Comparison of ENCODE assay signal across 9 mouse cellular contexts in genomic region chr9:108308141-108308540, GRCm38 (mm10). TPM values are rescaled to one million over a fixed set of nuclear protein-coding genes. Genes with fewer than 3 reads are reported as not detected.
DNase-seq lines count a peak whose midpoint lies in the region; ATAC-seq lines count a peak whose summit lies in the region.
"Had no signal": no experiment of that assay in that cellular context is flagged by ENCODE, and none has a peak within 500 bp of the region (broad histone marks: within the 10 kb centered on the region; RNA-seq: fewer than 3 reads in every experiment).

No protein-coding gene starts in this region.

- H3K27ac ChIP-seq in embryonic facial prominence, embryonic 10.5 days (replicated peaks), result no peak overlapping the region
- no peak overlapping the region for H3K27ac ChIP-seq in hindbrain, embryonic 16.5 days (ENCODE audit: low read depth, low read length)
- no peak overlapping the region for H3K27ac ChIP-seq in midbrain, embryonic 16.5 days (ENCODE audit: low read length)

- no peak overlapping the region for H3K9ac ChIP-seq in hindbrain, embryonic 16.5 days (ENCODE audit: low read depth, low read length)
- H3K9ac ChIP-seq in midbrain, embryonic 16.5 days (ENCODE audit: low read depth, low read length), result no peak overlapping the region

- H3K4me3 ChIP-seq in embryonic facial prominence, embryonic 10.5 days, result peak overlapping the region; percentile 94
- peak overlapping the region; percentile 79 for H3K4me3 ChIP-seq in hindbrain, embryonic 16.5 days (ENCODE audit: low read length)
- peak overlapping the region; percentile 27; the same call in 1 of the 2 replicates for H3K4me3 ChIP-seq in midbrain, embryonic 16.5 days (ENCODE audit: low read depth, low read length)

- intact Hi-C loops in gastrocnemius, postnatal 36 days (cut with DNase I), result no loop called here

- DNase-seq in kidney, postnatal 36 days, result peak; percentile 32 to 35
- no peak for DNase-seq in kidney, postnatal 10 days
- no peak for DNase-seq in embryonic facial prominence, embryonic 10.5 days (ENCODE audit: low spot score)
- DNase-seq in adrenal gland, postnatal 25 days, result no peak
- no peak for DNase-seq in gastrocnemius, postnatal 36 days
- DNase-seq in lung, adult 18-20 months, result no peak

- WGBS in embryonic facial prominence, embryonic 10.5 days, result 78% methylated on average over 2 of the region's 2 CpGs
- 67% methylated on average over 2 of the region's 2 CpGs for whole genome bisulfite sequencing in hindbrain, embryonic 16.5 days
- 58% methylated on average over 2 of the region's 2 CpGs for WGBS in midbrain, embryonic 16.5 days

- no peaks in the 10 kb centered on the region for H3K9me3 ChIP-seq in embryonic facial prominence, embryonic 10.5 days
- H3K9me3 ChIP-seq in hindbrain, embryonic 16.5 days (ENCODE audit: control insufficient read depth, low read length), result no peaks in the 10 kb centered on the region
- no peaks in the 10 kb centered on the region for H3K9me3 ChIP-seq in midbrain, embryonic 16.5 days (replicated peaks; ENCODE audit: control insufficient read depth, low read length, poor library complexity, severe bottlenecking)

- H3K27me3 ChIP-seq in embryonic facial prominence, embryonic 10.5 days (replicated peaks; ENCODE audit: low read depth, poor library complexity, severe bottlenecking), result no peaks in the 10 kb centered on the region
- no peaks in the 10 kb centered on the region for H3K27me3 ChIP-seq in hindbrain, embryonic 16.5 days (replicated peaks; ENCODE audit: control insufficient read depth, insufficient read depth, low read length)
- H3K27me3 ChIP-seq in midbrain, embryonic 16.5 days (ENCODE audit: control insufficient read depth, insufficient read depth, low read depth, low read length), result no peaks in the 10 kb centered on the region

- ATAC-seq in hindbrain, embryonic 16.5 days, result no peak
- no peak for ATAC-seq in midbrain, embryonic 16.5 days
- ATAC-seq: activated CD4-positive, CD25-positive, alpha-beta regulatory T cell, adult 4 months had no signal

- peaks cover 36% of the 10 kb centered on the region for H3K4me1 ChIP-seq in embryonic facial prominence, embryonic 10.5 days
- peaks cover 28% of the 10 kb centered on the region for H3K4me1 ChIP-seq in hindbrain, embryonic 16.5 days (ENCODE audit: control insufficient read depth, insufficient read depth, low read depth, low read length)
- H3K4me1 ChIP-seq in midbrain, embryonic 16.5 days (ENCODE audit: control insufficient read depth, insufficient read depth, low read length), result peaks cover 43% of the 10 kb centered on the region

- peak overlapping the region; percentile 65 for H3K4me2 ChIP-seq in hindbrain, embryonic 16.5 days (ENCODE audit: low read length)
- H3K4me2 ChIP-seq in midbrain, embryonic 16.5 days (ENCODE audit: low read length), result peak overlapping the region; percentile 62

- H3K36me3 ChIP-seq in embryonic facial prominence, embryonic 10.5 days (replicated peaks), result peaks cover 23% of the 10 kb centered on the region
- H3K36me3 ChIP-seq in hindbrain, embryonic 16.5 days (ENCODE audit: control insufficient read depth, insufficient read depth, low read length), result peaks cover 8% of the 10 kb centered on the region
- H3K36me3 ChIP-seq in midbrain, embryonic 16.5 days (ENCODE audit: control insufficient read depth, insufficient read depth, low read length), result peaks cover 6% of the 10 kb centered on the region; the same call in 1 of the 2 replicates

RNA-seq across cellular contexts. Expression of gene Tcta, which starts 2.2 kb away (rescaled TPM):
- 14.4 and 14.7 TPM in 2 replicates for polyA plus RNA-seq in embryonic facial prominence, embryonic 10.5 days (2016; fragmentation: Nextera tagmentation; extraction: Ambion mirVana)
- polyA plus RNA-seq in hindbrain, embryonic 16.5 days (2015; fragmentation: Nextera tagmentation; extraction: Ambion mirVana), result 51.6 and 57.2 TPM in 2 replicates
- polyA plus RNA-seq in midbrain, embryonic 16.5 days (2015; fragmentation: Nextera tagmentation; extraction: Ambion mirVana), result 47.9 and 49.2 TPM in 2 replicates
- total RNA-seq in adrenal gland, postnatal 25 days (2021), result 38.9 and 49.8 TPM in 2 replicates
- total RNA-seq in gastrocnemius, postnatal 36 days (2021), result 10 to 100 TPM; 24.9 to 25.1 TPM

RNA-seq across cellular contexts. Expression of gene Rhoa, which starts 2.2 kb away (rescaled TPM):
- polyA plus RNA-seq in embryonic facial prominence, embryonic 10.5 days (2016; fragmentation: Nextera tagmentation; extraction: Ambion mirVana), result 240 and 243 TPM in 2 replicates
- 278 TPM in 2 replicates for polyA plus RNA-seq in hindbrain, embryonic 16.5 days (2015; fragmentation: Nextera tagmentation; extraction: Ambion mirVana)
- 273 and 286 TPM in 2 replicates for polyA plus RNA-seq in midbrain, embryonic 16.5 days (2015; fragmentation: Nextera tagmentation; extraction: Ambion mirVana)
- total RNA-seq in adrenal gland, postnatal 25 days (2021), result 358 and 378 TPM in 2 replicates
- 10 to 100 TPM; 97.0 to 97.5 TPM for total RNA-seq in gastrocnemius, postnatal 36 days (2021)

RNA-seq across cellular contexts. Expression of gene Amt, which starts 11.5 kb away (rescaled TPM):
- polyA plus RNA-seq in embryonic facial prominence, embryonic 10.5 days (2016; fragmentation: Nextera tagmentation; extraction: Ambion mirVana), result 35.9 and 40.8 TPM in 2 replicates
- polyA plus RNA-seq in hindbrain, embryonic 16.5 days (2015; fragmentation: Nextera tagmentation; extraction: Ambion mirVana), result 23.3 and 26.3 TPM in 2 replicates
- polyA plus RNA-seq in midbrain, embryonic 16.5 days (2015; fragmentation: Nextera tagmentation; extraction: Ambion mirVana), result 30.2 and 33.6 TPM in 2 replicates
- 5.2 and 7.0 TPM in 2 replicates for total RNA-seq in adrenal gland, postnatal 25 days (2021)
- 1 to 10 TPM in 1 of 2 experiments, under 1 TPM in 1; 0.94 to 1.3 TPM for total RNA-seq in gastrocnemius, postnatal 36 days (2021)

RNA-seq across cellular contexts. Expression of gene Nicn1, which starts 17.9 kb away (rescaled TPM):
- polyA plus RNA-seq in embryonic facial prominence, embryonic 10.5 days (2016; fragmentation: Nextera tagmentation; extraction: Ambion mirVana), result 38.3 and 39.3 TPM in 2 replicates
- polyA plus RNA-seq in hindbrain, embryonic 16.5 days (2015; fragmentation: Nextera tagmentation; extraction: Ambion mirVana), result 142 and 145 TPM in 2 replicates
- polyA plus RNA-seq in midbrain, embryonic 16.5 days (2015; fragmentation: Nextera tagmentation; extraction: Ambion mirVana), result 149 and 163 TPM in 2 replicates
- total RNA-seq in adrenal gland, postnatal 25 days (2021), result 17.8 and 22.3 TPM in 2 replicates
- total RNA-seq in gastrocnemius, postnatal 36 days (2021), result 10 to 100 TPM in 1 of 2 experiments, 1 to 10 TPM in 1; 9.4 to 11.4 TPM

RNA-seq across cellular contexts. Expression of gene Gpx1, which starts 30.6 kb away (rescaled TPM):
- 810 and 843 TPM in 2 replicates for polyA plus RNA-seq in embryonic facial prominence, embryonic 10.5 days (2016; fragmentation: Nextera tagmentation; extraction: Ambion mirVana)
- 451 and 453 TPM in 2 replicates for polyA plus RNA-seq in hindbrain, embryonic 16.5 days (2015; fragmentation: Nextera tagmentation; extraction: Ambion mirVana)
- polyA plus RNA-seq in midbrain, embryonic 16.5 days (2015; fragmentation: Nextera tagmentation; extraction: Ambion mirVana), result 434 and 456 TPM in 2 replicates
- total RNA-seq in adrenal gland, postnatal 25 days (2021), result 711 and 722 TPM in 2 replicates
- 10 to 100 TPM; 60.9 to 78.2 TPM for total RNA-seq in gastrocnemius, postnatal 36 days (2021)

Comparison
In these comparisons a context has a peak if more than half of its experiments do, and no peak if none do; other contexts are left out.
1. DNase-seq: peak in kidney, postnatal 36 days (2 of 2); none in kidney, postnatal 10 days (single experiment), embryonic facial prominence, embryonic 10.5 days (single experiment), adrenal gland, postnatal 25 days (single experiment), gastrocnemius, postnatal 36 days (0 of 2) and lung, adult 18-20 months (0 of 2).
2. H3K4me3 ChIP-seq: peak in every context shown above with its lines; median percentile 94 in embryonic facial prominence, embryonic 10.5 days; 79 in hindbrain, embryonic 16.5 days; 27 in midbrain, embryonic 16.5 days.